Mouse (Mus musculus) adrenal gland, adult 18-20 months (tissue): ENCODE measurements around the gene Shroom3. TPM values are rescaled to one million over a fixed set of nuclear protein-coding genes. Genes with fewer than 3 reads are reported as not detected.
A peak's percentile ranks its signal among the peaks of the same experiment; 100 is the strongest.

ENCODE experiments used
- DNase-seq, 2 experiments: peaks; one replicate each; pipeline ENCODE4 v3.0.0; 2021 to 2022; ENCODE audit warnings: low spot score in 2 of 2
- total RNA-seq, 2 experiments: library from RNA; stranded (reverse); gene quantifications; 1 replicate in 1 of 2; 2 replicates in 1 of 2; pipeline ENCODE4 v1.2.3; 2021

Shroom3 gene
- total RNA-seq, 2 experiments from 2014 or later, result 5.1 to 6.0 TPM

GRCm38 (mm10) chr5:92842417-92842816 is 159.2 kb downstream of the Shroom3 start:
- DNase-seq, result no peak

DNA sequence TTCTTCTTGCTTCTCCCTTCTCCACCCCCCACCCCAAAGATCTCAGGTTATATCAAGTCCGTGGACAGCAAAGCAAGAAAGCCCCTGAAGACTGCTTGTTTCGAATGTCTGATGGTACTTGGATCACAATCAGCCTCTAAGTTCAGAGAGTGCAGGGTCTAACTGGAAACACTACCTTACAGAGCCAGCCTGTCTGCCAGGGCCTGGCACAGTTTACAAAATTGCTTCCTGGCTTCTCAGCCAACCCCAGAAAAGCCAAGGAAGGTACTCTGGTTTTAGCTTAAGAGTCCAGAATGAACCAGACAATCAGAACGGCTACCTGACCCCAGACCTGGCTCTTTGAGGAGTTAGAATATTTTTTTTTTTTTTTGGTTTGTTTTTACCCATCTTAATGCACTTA is 159.6 kb downstream of the Shroom3 start:
- DNase-seq, result no peak

DNA sequence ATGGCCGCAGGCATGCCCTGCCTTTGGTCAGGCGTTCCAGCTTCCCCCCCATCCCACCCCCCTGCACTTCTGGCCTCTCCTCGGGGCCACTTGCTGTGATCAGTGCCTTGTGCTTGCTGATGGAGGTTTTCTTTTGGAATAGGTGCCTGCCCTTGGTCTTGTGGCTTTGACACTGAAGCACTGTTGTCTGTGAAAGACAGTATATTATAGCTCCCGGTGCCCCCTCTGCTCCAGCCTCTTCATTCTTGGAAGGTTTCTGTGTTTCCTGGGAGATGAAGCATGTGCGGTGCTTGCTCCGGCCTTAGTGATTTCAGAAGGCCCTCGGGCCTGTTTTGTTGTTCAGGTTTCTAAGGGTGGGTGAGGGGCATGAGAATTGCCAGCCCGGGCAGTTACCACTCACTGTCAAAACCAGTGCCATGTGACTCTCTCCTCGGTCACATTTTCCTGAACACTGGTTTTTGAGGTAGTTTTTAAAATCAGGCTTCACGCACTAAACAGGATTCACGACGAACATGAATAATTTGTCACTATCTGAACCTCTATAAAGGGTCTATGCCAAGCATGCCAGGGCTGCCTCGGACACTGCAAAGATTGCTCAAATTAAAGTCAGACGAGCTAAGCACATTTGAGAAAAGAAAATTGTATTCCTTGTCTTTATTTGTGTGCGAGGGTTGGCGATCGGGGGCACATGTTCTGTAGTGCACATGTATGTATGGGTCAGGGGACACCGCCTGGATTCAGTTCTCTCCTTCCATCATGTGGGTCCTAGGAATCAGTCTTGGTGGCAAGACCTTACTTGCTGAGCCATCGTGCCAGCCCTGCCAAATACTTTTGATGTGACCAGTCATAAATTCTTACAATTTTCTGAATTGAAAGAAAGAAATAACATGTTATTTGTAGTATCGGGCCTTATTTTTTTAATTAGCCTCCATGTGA is 160.9 kb downstream of the Shroom3 start:
- DNase-seq, result no peak

DNA sequence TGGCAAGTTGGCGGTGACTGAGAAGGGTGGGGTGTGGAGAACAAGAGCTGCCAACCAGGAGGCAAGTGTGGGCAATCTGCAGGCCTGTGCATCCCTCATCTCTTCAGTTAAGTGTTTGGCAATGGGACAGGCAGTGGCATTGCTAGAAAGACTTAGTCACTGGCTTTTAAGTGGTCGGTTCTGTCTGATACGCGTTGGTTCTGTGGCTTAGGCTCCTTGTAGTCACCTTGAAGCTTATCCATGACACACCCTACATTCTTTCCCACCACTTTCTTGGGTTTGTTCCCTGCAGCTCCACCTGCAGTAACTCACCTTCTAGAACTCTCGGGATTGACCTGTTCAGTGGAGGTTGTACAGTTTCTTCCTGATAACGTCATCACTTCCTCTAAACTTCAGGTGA is 166.5 kb downstream of the Shroom3 start:
- no peak for DNase-seq

- DNase-seq, result no peak
Measured at GRCm38 (mm10) chr5:92850925-92851324, 167.7 kb downstream of the Shroom3 start.

GRCm38 (mm10) chr5:92854983-92855382 is 171.7 kb downstream of the Shroom3 start:
- no peak for DNase-seq

DNA sequence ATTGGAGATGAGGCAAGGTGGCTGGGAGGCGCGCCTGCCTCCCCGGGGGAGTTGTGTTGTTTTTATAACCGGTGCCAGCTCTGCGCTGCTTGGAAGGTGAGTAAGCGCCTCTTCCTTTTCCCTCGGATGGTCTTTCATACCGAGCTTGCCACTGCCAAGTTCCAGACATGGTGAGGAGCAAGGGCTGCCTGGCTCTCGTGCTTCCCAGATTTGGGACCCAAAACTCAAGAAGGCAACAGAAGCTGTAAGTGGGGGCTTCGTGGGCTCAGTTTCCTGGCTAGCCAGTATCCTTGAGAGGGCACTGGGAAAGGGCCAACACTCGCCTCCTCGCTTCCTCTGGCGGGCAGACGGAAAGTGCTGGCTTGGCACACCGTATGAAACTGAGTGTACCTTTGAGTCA is 173.1 kb downstream of the Shroom3 start:
- DNase-seq, result peak in 1 of 2 experiments; percentile 18

DNA sequence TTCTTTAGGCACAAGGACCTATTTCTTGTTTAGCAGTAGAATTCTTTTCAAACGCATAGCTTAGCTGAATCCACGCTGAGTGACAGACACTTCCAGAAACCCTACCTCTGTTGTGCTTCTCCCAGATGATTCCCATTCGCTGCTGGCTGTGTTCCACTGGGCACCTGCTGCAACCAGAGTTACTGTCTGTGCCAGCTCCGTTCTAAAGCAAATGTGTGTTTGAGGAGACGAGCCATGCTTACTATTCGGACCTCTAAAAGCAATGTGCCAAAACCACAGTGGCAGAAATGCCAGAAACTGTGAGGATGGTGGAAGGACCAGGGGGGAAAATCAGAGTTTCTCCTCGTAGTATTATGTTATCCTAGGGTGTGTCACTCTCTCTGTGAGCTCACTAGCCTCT is 173.9 kb downstream of the Shroom3 start:
- no peak for DNase-seq

GRCm38 (mm10) chr5:92858104-92858503 is 174.9 kb downstream of the Shroom3 start:
- no peak for DNase-seq

- DNase-seq, result no peak
Measured at GRCm38 (mm10) chr5:92858576-92858975, 175.3 kb downstream of the Shroom3 start.

GRCm38 (mm10) chr5:92861416-92862112 is 178.3 kb downstream of the Shroom3 start:
- no peak for DNase-seq

- no peak for DNase-seq
Measured at GRCm38 (mm10) chr5:92865090-92865489, 181.9 kb downstream of the Shroom3 start.

DNA sequence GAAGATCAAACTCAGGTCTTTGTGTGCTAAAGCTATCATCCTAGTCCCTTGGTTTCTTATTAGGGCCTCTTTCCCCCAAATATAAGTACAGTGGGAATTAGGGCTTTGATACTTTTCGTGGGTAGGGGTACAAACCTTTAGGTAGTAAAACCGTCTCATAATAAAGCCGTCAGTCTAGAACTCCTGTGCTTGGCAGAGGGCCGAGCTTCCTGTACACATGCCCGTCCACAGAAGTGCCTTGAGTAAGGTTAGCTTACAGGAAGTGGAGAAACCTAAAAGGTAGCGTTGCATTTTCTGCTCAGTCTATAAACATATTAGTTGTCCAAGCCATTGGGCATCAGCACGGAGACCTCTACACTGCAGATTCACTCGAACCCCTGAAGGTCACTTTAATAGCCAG is 183.3 kb downstream of the Shroom3 start:
- no peak for DNase-seq

DNA sequence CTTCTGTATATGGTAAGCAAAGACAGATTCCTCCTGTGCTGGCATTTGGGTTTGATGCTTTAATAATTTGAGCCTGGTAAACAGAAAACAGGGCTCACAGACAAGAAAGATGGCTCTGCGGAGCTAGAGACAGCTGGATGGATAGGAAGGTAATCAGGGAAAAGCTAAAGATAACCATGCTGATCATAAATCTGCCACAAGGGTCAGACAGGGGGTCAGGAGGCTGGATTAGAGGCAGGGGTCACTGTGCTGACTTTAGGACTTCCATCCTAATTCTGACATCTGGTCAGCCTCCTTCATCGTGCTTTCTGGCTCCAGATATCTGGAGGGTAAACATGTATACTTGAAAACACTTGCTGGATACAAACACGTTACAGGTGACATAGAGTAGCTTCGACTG is 184.0 kb downstream of the Shroom3 start:
- no peak for DNase-seq

DNA sequence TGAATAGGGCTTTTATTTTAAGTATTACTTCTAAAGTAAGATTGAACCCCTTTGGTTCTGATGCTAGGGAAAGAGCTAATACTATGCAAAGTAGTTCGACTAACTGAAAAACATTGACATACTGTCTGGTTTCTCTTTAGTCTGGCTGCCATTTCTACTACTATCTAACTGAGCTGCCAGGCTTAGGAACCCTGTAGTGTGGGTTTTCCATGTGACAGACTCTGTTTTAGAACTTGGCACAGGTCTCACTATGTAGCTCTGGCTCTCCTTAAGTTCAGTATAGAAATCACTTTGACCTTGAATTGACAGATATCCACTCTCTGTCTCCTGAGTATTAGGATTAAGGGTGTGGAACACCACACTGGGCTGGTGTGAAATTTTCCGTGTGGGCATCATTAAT is 185.0 kb downstream of the Shroom3 start:
- no peak for DNase-seq

DNA sequence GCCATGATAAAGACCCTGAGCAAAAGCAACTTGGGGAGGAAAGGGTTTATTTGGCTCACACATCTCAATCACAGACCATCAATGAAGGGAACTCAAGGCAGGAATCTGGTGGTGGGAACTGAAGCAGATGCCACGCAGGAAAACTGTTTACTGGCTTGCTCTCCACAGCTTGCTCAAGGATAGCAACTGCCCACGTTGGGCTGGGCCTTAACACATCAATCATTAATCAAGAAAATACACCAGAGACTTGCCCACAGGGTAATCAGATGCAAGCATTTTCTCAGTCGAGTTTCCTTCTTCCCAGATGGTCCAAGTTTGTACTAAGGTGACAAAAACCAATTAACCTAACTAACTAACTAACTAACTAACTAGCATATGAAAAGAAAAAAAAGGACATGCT is 187.8 kb downstream of the Shroom3 start:
- no peak for DNase-seq

GRCm38 (mm10) chr5:92872182-92872581 is 188.9 kb downstream of the Shroom3 start:
- DNase-seq, result no peak

- no peak for DNase-seq
Measured at GRCm38 (mm10) chr5:92872991-92873390, 189.8 kb downstream of the Shroom3 start.

DNA sequence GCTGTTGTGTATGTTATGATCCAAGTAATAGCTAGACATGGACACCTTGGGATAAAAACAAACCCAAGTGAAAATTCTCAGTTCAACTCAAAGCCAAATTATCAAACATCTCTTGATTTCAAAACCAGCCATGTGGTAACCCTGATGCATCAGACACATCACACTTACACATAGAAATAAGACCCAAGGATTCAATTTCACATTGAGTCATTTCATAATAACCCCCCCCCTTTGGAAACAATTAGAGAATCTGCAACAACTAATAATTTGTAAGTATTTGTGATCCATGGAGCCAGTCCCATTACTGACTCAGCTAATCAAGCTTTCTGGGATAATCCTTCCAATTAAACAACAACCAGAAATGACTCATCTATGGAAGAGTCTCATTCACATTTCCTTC is 190.3 kb downstream of the Shroom3 start:
- DNase-seq, result no peak

DNA sequence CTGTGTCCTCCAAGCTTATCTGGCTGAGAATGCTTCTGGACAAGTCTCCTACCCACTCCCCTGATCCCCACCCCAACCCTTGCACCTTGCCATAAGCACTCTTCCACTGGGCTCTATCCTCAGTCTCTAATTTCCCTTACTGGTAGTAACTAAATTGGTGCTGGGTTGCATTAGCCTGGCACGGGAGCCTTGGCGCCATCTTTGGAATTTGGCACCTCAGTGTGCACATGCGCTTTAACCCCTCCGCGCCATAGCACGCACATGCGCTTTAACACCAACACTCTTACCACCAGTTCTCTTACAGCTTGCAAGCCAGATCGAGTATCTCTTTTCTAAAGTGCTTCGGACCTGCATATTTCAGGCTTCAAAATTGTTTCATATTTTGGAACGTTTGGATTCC is 192.6 kb downstream of the Shroom3 start:
- no peak for DNase-seq

DNA sequence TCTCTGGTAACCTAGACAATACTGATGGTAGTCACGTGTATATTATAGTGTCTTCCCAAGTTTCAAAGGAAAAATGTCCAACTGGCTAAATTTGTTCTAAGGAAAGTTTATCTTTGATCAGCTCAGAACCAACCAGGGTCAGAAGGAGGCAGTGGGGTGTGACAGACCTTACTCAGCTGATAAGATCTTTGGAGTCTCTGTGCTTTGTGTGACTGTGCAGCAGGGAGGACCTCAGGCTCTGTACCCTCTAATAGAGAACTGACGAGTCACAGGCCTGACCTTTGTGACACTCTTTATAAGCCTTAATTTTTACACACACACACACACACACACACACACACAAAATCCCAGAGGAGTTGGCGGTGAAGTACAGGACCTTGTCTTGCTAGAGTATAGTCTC is 193.9 kb downstream of the Shroom3 start:
- DNase-seq, result no peak

DNA sequence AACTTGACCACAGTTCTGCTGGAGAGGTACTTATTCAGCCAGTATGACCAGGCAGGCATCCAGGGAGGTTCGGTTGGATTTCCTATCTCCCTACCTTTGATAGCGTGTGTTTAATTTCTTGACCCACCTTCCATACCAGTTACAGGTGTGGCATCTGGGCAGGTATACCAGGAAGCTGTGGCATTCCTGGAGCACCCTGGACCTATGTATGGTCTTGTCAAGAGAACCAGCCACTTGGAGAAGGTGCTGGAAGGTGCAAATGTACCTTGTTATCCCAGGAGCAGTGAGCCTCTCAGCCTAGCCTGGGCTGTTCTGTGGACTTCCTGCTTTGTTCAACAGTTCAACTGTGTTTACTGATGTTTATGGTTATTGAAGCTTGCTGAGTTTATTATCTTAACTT is 197.2 kb downstream of the Shroom3 start:
- no peak for DNase-seq
